In the genomic region with DNA sequence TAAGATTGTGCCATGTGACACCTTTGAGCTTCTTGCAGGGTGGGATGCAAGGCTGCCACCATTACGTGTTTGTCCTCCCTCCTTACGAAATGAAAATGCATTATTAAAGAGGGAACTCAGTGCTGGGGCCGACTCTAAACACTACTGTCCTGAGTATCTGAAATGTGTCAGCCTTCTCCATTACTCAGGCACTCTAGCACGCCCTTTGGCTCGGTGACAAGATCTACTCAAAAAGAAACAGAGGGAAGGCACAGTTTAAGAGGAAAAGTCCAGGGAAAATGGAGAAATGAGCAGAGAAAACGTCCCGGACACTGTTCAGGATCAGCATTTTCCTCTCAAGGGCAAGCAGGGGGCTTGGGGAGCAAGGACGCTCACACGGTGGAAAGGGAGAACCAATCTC, we compare ENCODE assay signal across 8 mouse cellular contexts. TPM values are rescaled to one million over a fixed set of nuclear protein-coding genes. Genes with fewer than 3 reads are reported as not detected.
DNase-seq lines count a peak whose midpoint lies in the region; ATAC-seq and TF ChIP-seq lines count a peak whose summit lies in the region.

No protein-coding gene starts in this region.

- ATAC-seq in heart, embryonic 12.5 days (ENCODE audit: insufficient number of reproducible peaks, low FRiP score), result no peak
- no peak for ATAC-seq in neural tube, embryonic 13.5 days (ENCODE audit: low read depth)
- ATAC-seq in intestine, postnatal 0 days, result no peak

- DNase-seq in heart, postnatal 25 days (ENCODE audit: low spot score), result no peak
- no peak for DNase-seq in neural tube, embryonic 10.5 days (ENCODE audit: extremely low spot score, low spot score)
- DNase-seq in spleen, postnatal 4 days (ENCODE audit: low spot score in 2 of 2), result no peak
- DNase-seq in thymus, postnatal 14 days, result no peak
- DNase-seq in cerebellum, postnatal 10 days, result no peak

- H3K4me1 ChIP-seq in heart, embryonic 12.5 days (replicated peaks), result peaks cover 75% of the 10 kb centered on the region
- peaks cover 40% of the 10 kb centered on the region for H3K4me1 ChIP-seq in neural tube, embryonic 13.5 days (replicated peaks)
- peaks cover 11% of the 10 kb centered on the region; the same call in 1 of the 2 replicates for H3K4me1 ChIP-seq in intestine, postnatal 0 days (replicated peaks; ENCODE audit: control insufficient read depth, insufficient read depth, low read length)

- 0 out of 2 replicates have a peak overlapping the region, but pooled peaks have one; percentile 4 for H3K4me2 ChIP-seq in heart, embryonic 12.5 days
- H3K4me2 ChIP-seq in neural tube, embryonic 13.5 days, result no peak overlapping the region
- peak overlapping the region; percentile 3; the same call in 1 of the 2 replicates for H3K4me2 ChIP-seq in intestine, postnatal 0 days (replicated peaks; ENCODE audit: low read depth)

- H3K36me3 ChIP-seq in heart, embryonic 12.5 days, result peaks cover 5% of the 10 kb centered on the region; the same call in 1 of the 2 replicates
- H3K36me3 ChIP-seq in neural tube, embryonic 13.5 days, result 0 out of 2 replicates have a peak, but pooled peaks cover 2% of the 10 kb centered on the region
- H3K36me3 ChIP-seq in intestine, postnatal 0 days (ENCODE audit: control insufficient read depth, insufficient read depth), result peaks cover 4% of the 10 kb centered on the region; the same call in 1 of the 2 replicates

- peak overlapping the region; percentile 60 for H3K27ac ChIP-seq in heart, embryonic 12.5 days (ENCODE audit: poor library complexity, severe bottlenecking)
- peak overlapping the region; percentile 61 for H3K27ac ChIP-seq in neural tube, embryonic 13.5 days (replicated peaks)
- H3K27ac ChIP-seq in intestine, postnatal 0 days (ENCODE audit: low read depth, low read length), result no peak overlapping the region

- no peaks in the 10 kb centered on the region for H3K27me3 ChIP-seq in heart, embryonic 12.5 days (replicated peaks)
- no peaks in the 10 kb centered on the region for H3K27me3 ChIP-seq in neural tube, embryonic 13.5 days
- no peaks in the 10 kb centered on the region for H3K27me3 ChIP-seq in intestine, postnatal 0 days (replicated peaks; ENCODE audit: control insufficient read depth, insufficient read depth, low read length)

- WGBS in heart, embryonic 12.5 days, result 53% methylated on average over 9 of the region's 9 CpGs
- 56% methylated on average over 9 of the region's 9 CpGs for WGBS in neural tube, embryonic 13.5 days
- 43% methylated on average over 9 of the region's 9 CpGs for WGBS in intestine, postnatal 0 days

- no peak overlapping the region for H3K4me3 ChIP-seq in heart, embryonic 12.5 days
- no peak overlapping the region for H3K4me3 ChIP-seq in neural tube, embryonic 13.5 days
- H3K4me3 ChIP-seq in intestine, postnatal 0 days (ENCODE audit: low read depth, low read length), result no peak overlapping the region

- TF ChIP-seq CTCF in intestine, postnatal 0 days (IDR thresholded peaks at IDR 0.05; ENCODE audit: low read depth), result no peak

- intact Hi-C loops in heart, postnatal 25 days (cut with DNase I), result no loop called here

- peak overlapping the region; percentile 17; the same call in 1 of the 2 replicates for H3K9ac ChIP-seq in heart, embryonic 12.5 days
- 0 out of 2 replicates have a peak overlapping the region, but pooled peaks have one; percentile 22 for H3K9ac ChIP-seq in neural tube, embryonic 13.5 days
- no peak overlapping the region for H3K9ac ChIP-seq in intestine, postnatal 0 days (ENCODE audit: low read depth, low read length)

- no peaks in the 10 kb centered on the region for H3K9me3 ChIP-seq in heart, embryonic 12.5 days (replicated peaks)
- H3K9me3 ChIP-seq in neural tube, embryonic 13.5 days, result no peaks in the 10 kb centered on the region
- H3K9me3 ChIP-seq in intestine, postnatal 0 days (ENCODE audit: control insufficient read depth), result no peaks in the 10 kb centered on the region

RNA-seq across cellular contexts. Expression of a gene that starts 40.3 kb away (rescaled TPM):
- 19.8 and 20.2 TPM in 2 replicates for polyA plus RNA-seq in heart, embryonic 12.5 days (2016; fragmentation: Nextera tagmentation; extraction: Ambion mirVana)
- total RNA-seq in heart, postnatal 25 days (2021), result 10 to 100 TPM; 45.5 to 46.7 TPM
- 24.0 and 27.3 TPM in 2 replicates for polyA plus RNA-seq in neural tube, embryonic 13.5 days (2015; fragmentation: Nextera tagmentation; extraction: Ambion mirVana)
- polyA plus RNA-seq in intestine, postnatal 0 days (2015; fragmentation: Nextera tagmentation; extraction: Ambion mirVana), result 17.1 and 19.3 TPM in 2 replicates
